Mouse (Mus musculus) hindbrain, postnatal 0 days (tissue): ENCODE data around the gene Gm20388. TPM values are rescaled to one million over a fixed set of nuclear protein-coding genes. Genes with fewer than 3 reads are reported as not detected.

ENCODE experiments used
- ATAC-seq: fragments of 200-750 bp; cut with Nextera tagmentation; 2 replicates; pipeline ENCODE4 v1.8.0; 2017; ENCODE audit warnings: mild to moderate bottlenecking, moderate TSS enrichment, moderate library complexity
- DNase-seq: peaks from one replicate; pipeline ENCODE4 v3.0.0-alpha.2; 2015; ENCODE audit warnings: low spot score
- H3K27ac ChIP-seq: fragments of 300-500 bp; sonication (generic); 2 replicates; pipeline ENCODE4 v1.5.1; 2014; ENCODE audit warnings: mild to moderate bottlenecking
- H3K27me3 ChIP-seq: fragments of 300-500 bp; sonication (generic); 2 replicates; pipeline ENCODE4 v1.6.1; 2014; ENCODE audit warnings: low read length, mixed read lengths; ENCODE audit not compliant: insufficient read depth
- H3K36me3 ChIP-seq: fragments of 300-500 bp; sonication (generic); 2 replicates; pipeline ENCODE4 v1.6.1; 2014; ENCODE audit warnings: low read length, mixed read lengths; ENCODE audit not compliant: insufficient read depth
- H3K4me1 ChIP-seq: fragments of 300-500 bp; sonication (generic); 2 replicates; pipeline ENCODE4 v1.6.1; 2014; ENCODE audit warnings: antibody characterized with exemption, low read length, mixed read lengths; ENCODE audit not compliant: insufficient read depth
- H3K4me2 ChIP-seq: fragments of 300-500 bp; sonication (generic); 2 replicates; pipeline ENCODE4 v1.6.1; 2014; ENCODE audit warnings: low read depth, mild to moderate bottlenecking, low read length, moderate library complexity, mixed read lengths
- H3K4me3 ChIP-seq: fragments of 300-500 bp; sonication (generic); 2 replicates; pipeline ENCODE4 v1.5.1; 2014; ENCODE audit warnings: low read length
- H3K9ac ChIP-seq: fragments of 300-500 bp; sonication (generic); replicated peaks from 2 replicates; pipeline ENCODE4 v1.6.1; 2014; ENCODE audit warnings: mild to moderate bottlenecking, low read length, moderate library complexity, mixed read lengths
- H3K9me3 ChIP-seq: fragments of 300-500 bp; sonication (generic); 2 replicates; pipeline ENCODE4 v1.6.1; 2016; ENCODE audit warnings: low read length, mixed read lengths
- CTCF ChIP-seq: IDR thresholded peaks from 2 replicates; pipeline ENCODE4 v1.5.1; 2016; ENCODE audit warnings: antibody characterized with exemption, control low read depth, low read depth
- WGBS: fragments of 180-500 bp; shearing (Covaris S2); extraction: QIAGEN DNeasy Blood & Tissue Kit; methylation state at CpG from one replicate; pipeline ENCODE4 v1.1.7; 2014; 5-methylcytosine and 5-hydroxymethylcytosine counted together
- polyA plus RNA-seq: library from polyadenylated mRNA; unstranded; fragments of >200 nt; fragmentation: Nextera tagmentation; extraction: Ambion mirVana; gene quantifications from 2 replicates; pipeline ENCODE4 v1.2.1, GENCODE M21; 2015
- total RNA-seq: library from RNA; depleted of rRNA; stranded (reverse); fragments of >200 nt; gene quantifications from 2 replicates; pipeline ENCODE4 v1.2.3, GENCODE M21; 2014

Gene Gm20388
- total and polyA plus RNA-seq, 2 experiments from 2014 or later = 71.3 TPM; not detected in 1

- Histone ChIP-seq H3K4me2 (no peak overlapping the region), H3K36me3 (peaks cover 75% of the 10 kb centered on the region), H3K9me3 (no peaks in the 10 kb centered on the region), H3K4me3 (no peak overlapping the region), H3K4me1 (0 out of 2 replicates have a peak, but pooled peaks cover 3% of the 10 kb centered on the region), H3K9ac (no peak overlapping the region), H3K27ac (peak overlapping the region; percentile 60; the same call in 1 of the 2 replicates), H3K27me3 (no peaks in the 10 kb centered on the region)
- peak; percentile 65 for DNase-seq
- WGBS = 50% methylated on average over 3 of the region's 3 CpGs
- TF ChIP-seq CTCF = no peak
- peak; percentile 83 for ATAC-seq
Measured at GRCm38 (mm10) chr8:121884181-121884580, 1973.5 kb downstream of the Gm20388 start.

GRCm38 (mm10) chr8:121885001-121885400 is 1974.4 kb downstream of the Gm20388 start:
- H3K4me3 ChIP-seq = no peak overlapping the region
- H3K4me1 ChIP-seq = peaks cover 3% of the 10 kb centered on the region; the same call in 1 of the 2 replicates
- no peak for ATAC-seq
- no peak for DNase-seq
- 87% methylated on average over 9 of the region's 9 CpGs for WGBS
- no peak overlapping the region for H3K9ac ChIP-seq
- no peak; the same call in 1 of the 2 replicates for TF ChIP-seq CTCF
- peaks cover 75% of the 10 kb centered on the region for H3K36me3 ChIP-seq
- H3K27ac ChIP-seq = peak overlapping the region; percentile 60; the same call in 1 of the 2 replicates
- no peaks in the 10 kb centered on the region for H3K27me3 ChIP-seq
- H3K9me3 ChIP-seq = no peaks in the 10 kb centered on the region
- H3K4me2 ChIP-seq = no peak overlapping the region

GRCm38 (mm10) chr8:121885433-121885832 is 1974.8 kb downstream of the Gm20388 start:
- H3K36me3 ChIP-seq = peaks cover 73% of the 10 kb centered on the region
- no peak overlapping the region for H3K27ac ChIP-seq
- H3K4me1 ChIP-seq = peaks cover 3% of the 10 kb centered on the region; the same call in 1 of the 2 replicates
- H3K4me2 ChIP-seq = no peak overlapping the region
- H3K9me3 ChIP-seq = no peaks in the 10 kb centered on the region
- H3K27me3 ChIP-seq = no peaks in the 10 kb centered on the region
- ATAC-seq = no peak
- no peak overlapping the region for H3K4me3 ChIP-seq
- no peak for TF ChIP-seq CTCF
- no peak overlapping the region for H3K9ac ChIP-seq
- peak; percentile 59 for DNase-seq
- WGBS = 48% methylated on average over 6 of the region's 6 CpGs

GRCm38 (mm10) chr8:121887547-121887946 is 1976.9 kb downstream of the Gm20388 start:
- no peak overlapping the region for H3K9ac ChIP-seq
- no peak overlapping the region for H3K4me3 ChIP-seq
- no peak for TF ChIP-seq CTCF
- 71% methylated on average over 1 of the region's 1 CpGs for WGBS
- no peak overlapping the region for H3K27ac ChIP-seq
- H3K4me2 ChIP-seq = no peak overlapping the region
- DNase-seq (no peak), ATAC-seq (no peak)
- H3K4me1 ChIP-seq = peaks cover 3% of the 10 kb centered on the region; the same call in 1 of the 2 replicates
- H3K36me3 ChIP-seq = peaks cover 53% of the 10 kb centered on the region
- H3K27me3 ChIP-seq = no peaks in the 10 kb centered on the region
- no peaks in the 10 kb centered on the region for H3K9me3 ChIP-seq

- ATAC-seq (no peak), DNase-seq (no peak)
- no peak overlapping the region for H3K4me3 ChIP-seq
- peaks cover 2% of the 10 kb centered on the region; the same call in 1 of the 2 replicates for H3K4me1 ChIP-seq
- H3K36me3 ChIP-seq = peaks cover 36% of the 10 kb centered on the region
- H3K27ac ChIP-seq = no peak overlapping the region
- no peaks in the 10 kb centered on the region for H3K9me3 ChIP-seq
- H3K4me2 ChIP-seq = no peak overlapping the region
- WGBS = 100% methylated on average over 1 of the region's 1 CpGs
- no peaks in the 10 kb centered on the region for H3K27me3 ChIP-seq
- TF ChIP-seq CTCF = no peak
- no peak overlapping the region for H3K9ac ChIP-seq
Measured at GRCm38 (mm10) chr8:121889317-121889716, 1978.7 kb downstream of the Gm20388 start.

GRCm38 (mm10) chr8:121889810-121890785 is 1979.5 kb downstream of the Gm20388 start:
- no peaks in the 10 kb centered on the region for H3K27me3 ChIP-seq
- 74% methylated on average over 15 of the region's 15 CpGs for WGBS
- no peaks in the 10 kb centered on the region; the same call in 1 of the 2 replicates for H3K4me1 ChIP-seq
- no peak for ATAC-seq
- H3K4me2 ChIP-seq = no peak overlapping the region
- no peaks in the 10 kb centered on the region for H3K9me3 ChIP-seq
- no peak overlapping the region for H3K4me3 ChIP-seq
- H3K36me3 ChIP-seq = peaks cover 35% of the 10 kb centered on the region
- DNase-seq = no peak
- H3K27ac ChIP-seq = no peak overlapping the region
- no peak for TF ChIP-seq CTCF
- no peak overlapping the region for H3K9ac ChIP-seq
